Mouse (Mus musculus): ENCODE measurements around the gene Sirpa.

GRCm38 (mm10) chr2:129627811-129628210, 35.2 kb downstream of the Sirpa start:
- TF ChIP-seq SMC3 (IDR thresholded peaks at IDR 0.05; ENCODE audit: low read depth, low read length) (no peak), EP300 (IDR thresholded peaks at IDR 0.05; ENCODE audit: low read depth in 1 of 2, low read length in 2 of 2) (no peak), POLR2A (IDR thresholded peaks at IDR 0.05; ENCODE audit: control insufficient read depth in 1 of 2, insufficient read depth in 1 of 2, low read depth in 1 of 2, low read length in 2 of 2, poor library complexity in 1 of 2) (no peak), CTCF (IDR thresholded peaks at IDR 0.05 in 2 of 3, conservative IDR thresholded peaks at IDR 0.05 in 1 of 3; ENCODE audit: control insufficient read depth in 1 of 3, insufficient read depth in 1 of 3, low read depth in 2 of 3, low read length in 3 of 3, poor library complexity in 1 of 3, severe bottlenecking in 1 of 3) (no peak), ZKSCAN1 (IDR thresholded peaks at IDR 0.05; ENCODE audit: low read depth, low read length) (no peak), TBP (IDR thresholded peaks at IDR 0.05; ENCODE audit: low read depth, low read length) (no peak), GATA1 (IDR thresholded peaks at IDR 0.05; ENCODE audit: low read depth, low read length) (no peak), RCOR1 (IDR thresholded peaks at IDR 0.05; ENCODE audit: low read depth, low read length) (no peak)
